Mouse (Mus musculus) A20 (cell line): ENCODE results near the gene Grap2.

Experiments used
- DNase-seq: peaks from one replicate; pipeline ENCODE4 v3.0.0-alpha.2; 2011; ENCODE audit warnings: low read depth, low spot score

The Grap2 gene

GRCm38 (mm10) chr15:80682343-80682742 lies 109.9 kb downstream of the Grap2 start:
- no peak for DNase-seq

- no peak for DNase-seq
These were observed 110.8 kb downstream of the Grap2 start for GRCm38 (mm10) chr15:80683151-80683550.

- DNase-seq, result no peak
These were observed 111.6 kb downstream of the Grap2 start for GRCm38 (mm10) chr15:80683990-80684389.

DNA sequence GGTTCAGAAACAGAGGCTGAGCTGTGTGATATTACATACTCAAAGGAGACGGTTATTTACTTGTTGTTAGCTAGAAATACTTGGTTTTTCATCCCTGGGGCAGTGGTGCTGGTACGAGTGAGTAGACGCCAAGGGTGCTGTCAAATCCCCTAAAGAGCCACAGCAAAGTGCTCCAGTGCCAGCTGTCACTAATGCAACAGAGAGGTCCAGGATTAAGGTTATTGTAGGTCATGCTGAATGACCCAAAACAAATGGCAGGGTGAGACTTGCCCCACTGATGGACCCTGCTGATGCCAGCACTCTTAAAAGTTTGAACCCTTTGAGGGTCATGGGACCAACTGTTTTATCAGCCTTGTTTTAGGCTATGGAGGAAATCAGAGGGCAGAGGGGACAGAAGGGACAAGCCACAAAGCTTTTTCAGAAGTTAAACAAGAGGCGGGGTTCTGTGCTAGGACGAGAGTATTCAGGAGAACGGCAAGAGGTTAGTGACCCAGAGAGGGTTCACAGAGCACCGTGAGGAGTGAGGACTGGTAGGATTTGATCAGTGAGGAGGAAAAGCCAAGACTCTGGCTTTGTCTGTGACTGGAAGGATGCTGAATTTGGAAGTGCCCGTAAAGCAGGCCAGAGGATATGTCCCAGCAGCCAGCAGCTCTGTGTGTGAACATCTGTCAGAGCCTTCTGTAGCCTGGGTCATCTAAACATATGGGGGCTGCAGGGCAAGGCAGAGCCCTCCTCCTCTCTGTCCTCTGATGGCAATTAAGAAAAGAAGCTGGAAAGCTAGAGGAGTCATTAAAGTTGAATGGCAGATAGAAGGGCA lies 112.6 kb downstream of the Grap2 start:
- no peak for DNase-seq

- DNase-seq, result no peak
These were observed 113.2 kb downstream of the Grap2 start for GRCm38 (mm10) chr15:80685603-80685895.

DNA sequence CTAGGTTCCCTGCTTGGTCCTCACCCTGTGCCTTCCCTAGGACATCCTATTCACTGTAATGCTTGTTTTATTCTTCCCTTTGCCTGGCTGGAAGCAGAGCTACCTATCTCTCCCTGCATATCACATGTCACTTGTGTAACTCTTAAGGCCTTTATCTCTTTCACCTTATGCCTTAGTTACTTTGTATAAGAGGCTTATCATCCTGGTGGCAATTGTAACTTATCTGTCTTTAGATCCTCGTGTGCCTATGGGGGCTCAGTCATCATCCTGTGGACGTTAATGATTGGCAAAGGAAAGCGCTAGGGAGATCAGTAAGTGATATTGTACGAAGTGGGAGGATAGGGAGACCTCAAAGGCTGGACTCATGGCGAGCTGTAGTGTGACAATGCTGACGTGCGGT lies 116.1 kb downstream of the Grap2 start:
- DNase-seq, result no peak

DNA sequence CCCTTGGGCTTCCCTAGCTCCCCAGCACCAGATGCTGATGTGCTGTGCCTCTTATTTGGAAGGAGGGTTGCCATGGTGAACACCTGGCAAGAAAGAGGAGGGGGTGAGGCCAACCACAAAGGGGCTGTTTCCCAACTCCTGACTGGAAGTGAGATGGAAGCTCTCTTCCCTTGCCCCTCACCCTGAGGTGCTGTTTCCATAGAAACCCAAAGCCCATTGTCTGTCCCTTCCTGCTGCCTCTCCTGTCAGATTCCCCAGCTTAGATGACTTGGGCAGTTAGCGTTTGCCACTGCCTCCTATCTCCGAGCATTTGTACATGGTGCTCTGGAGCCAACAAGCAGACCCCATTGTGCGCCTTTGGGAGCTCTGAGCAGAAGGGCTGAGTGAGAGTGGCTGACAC lies 121.1 kb downstream of the Grap2 start:
- DNase-seq, result no peak

DNA sequence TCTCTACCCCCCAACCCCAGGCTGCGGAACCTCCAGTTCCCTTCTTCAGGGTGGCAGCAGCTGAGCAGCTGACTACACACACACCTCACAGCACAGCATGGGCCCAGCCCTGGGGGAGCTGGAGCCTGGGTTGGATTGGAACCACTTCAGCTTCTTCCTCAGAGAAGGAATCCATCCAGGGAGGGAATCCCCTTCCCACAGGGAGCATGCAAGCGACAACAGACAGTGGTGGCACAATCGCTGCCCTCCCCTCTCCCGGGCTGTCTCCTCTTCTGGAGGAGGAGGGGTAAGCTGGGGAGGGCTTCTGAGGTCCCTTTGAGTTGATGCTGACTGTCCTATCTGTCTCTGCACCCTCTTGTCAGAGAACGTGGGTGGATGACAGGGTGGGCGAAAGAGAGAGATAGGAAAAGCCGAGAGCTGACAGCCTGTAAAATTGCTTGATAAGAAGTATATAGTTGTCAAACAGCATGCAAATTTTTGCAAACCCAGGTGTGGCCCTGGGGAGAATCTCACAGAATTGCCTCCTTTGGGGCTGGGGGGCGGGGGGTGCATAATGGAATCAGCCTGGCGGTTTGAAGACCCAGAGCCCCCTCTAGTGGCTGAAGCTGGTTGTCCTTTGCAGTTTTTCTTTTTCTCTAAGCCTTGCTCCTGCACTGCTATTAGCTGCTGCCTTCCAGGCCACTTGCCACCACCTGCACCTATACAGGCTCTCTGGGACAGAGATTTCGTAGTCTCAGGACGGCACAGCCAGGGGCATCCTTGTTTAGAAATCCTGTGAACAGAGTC lies 121.9 kb downstream of the Grap2 start:
- DNase-seq, result peak; percentile 91

GRCm38 (mm10) chr15:80697564-80697963 lies 125.2 kb downstream of the Grap2 start:
- DNase-seq, result no peak

- DNase-seq, result no peak
These were observed 129.3 kb downstream of the Grap2 start for GRCm38 (mm10) chr15:80701481-80702257.
